Mouse (Mus musculus) G1E (cell line): ENCODE results near the gene Myo10.

Experiments
- GATA1 ChIP-seq: IDR thresholded peaks from 2 replicates; pipeline ENCODE4 v1.6.1; 2012; ENCODE audit warnings: borderline replicate concordance, low read length, inconsistent platforms, mixed read lengths
- TAL1 ChIP-seq: conservative IDR thresholded peaks from 2 replicates; pipeline ENCODE4 v1.6.1; 2012; ENCODE audit warnings: low read depth, low read length, inconsistent platforms, mixed read lengths

DNA sequence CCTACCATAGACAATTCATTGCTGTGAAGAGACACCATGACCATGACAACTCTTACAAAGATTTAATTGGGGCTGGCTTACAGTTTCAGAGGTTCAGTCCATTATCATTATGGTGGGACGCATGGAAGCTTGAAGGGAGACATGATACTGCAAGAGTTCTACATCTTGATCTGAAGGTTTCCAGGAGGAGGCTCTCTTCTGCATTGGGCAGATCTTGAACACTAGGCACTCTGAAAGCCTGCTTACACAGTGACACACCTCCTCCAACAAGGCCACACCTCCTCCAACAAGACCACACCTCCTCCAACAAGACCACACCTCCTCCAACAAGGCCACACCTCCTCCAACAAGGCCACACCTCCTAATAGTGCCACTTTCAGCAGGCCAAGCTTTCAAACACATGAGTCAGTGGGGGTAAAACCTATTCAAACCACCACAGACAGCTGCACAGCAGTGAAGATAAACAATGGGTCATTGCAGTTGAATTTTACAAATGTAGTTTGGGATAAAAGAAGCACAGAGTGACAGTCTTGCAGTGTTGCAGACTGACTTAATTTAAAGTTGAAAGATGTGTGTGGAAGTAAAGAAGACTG lies 225.3 kb downstream of the Myo10 start:
- no peak for TF ChIP-seq TAL1
- no peak for TF ChIP-seq GATA1
